Mouse (Mus musculus) cerebellum, adult 2 months (tissue): ENCODE data around the gene Uvrag.

Experiments
- CTCF ChIP-seq: fragments of 200-500 bp; IDR thresholded peaks from 2 replicates; pipeline ENCODE4 v1.5.1; 2011; ENCODE audit warnings: low read depth, mild to moderate bottlenecking, control low read depth, low read length, moderate library complexity, borderline replicate concordance; ENCODE audit not compliant: insufficient read depth
- POLR2A ChIP-seq: fragments of 200-500 bp; IDR thresholded peaks from 2 replicates; pipeline ENCODE4 v1.6.1; 2011; ENCODE audit warnings: low read length, control low read depth, borderline replicate concordance; ENCODE audit not compliant: insufficient read depth

DNA sequence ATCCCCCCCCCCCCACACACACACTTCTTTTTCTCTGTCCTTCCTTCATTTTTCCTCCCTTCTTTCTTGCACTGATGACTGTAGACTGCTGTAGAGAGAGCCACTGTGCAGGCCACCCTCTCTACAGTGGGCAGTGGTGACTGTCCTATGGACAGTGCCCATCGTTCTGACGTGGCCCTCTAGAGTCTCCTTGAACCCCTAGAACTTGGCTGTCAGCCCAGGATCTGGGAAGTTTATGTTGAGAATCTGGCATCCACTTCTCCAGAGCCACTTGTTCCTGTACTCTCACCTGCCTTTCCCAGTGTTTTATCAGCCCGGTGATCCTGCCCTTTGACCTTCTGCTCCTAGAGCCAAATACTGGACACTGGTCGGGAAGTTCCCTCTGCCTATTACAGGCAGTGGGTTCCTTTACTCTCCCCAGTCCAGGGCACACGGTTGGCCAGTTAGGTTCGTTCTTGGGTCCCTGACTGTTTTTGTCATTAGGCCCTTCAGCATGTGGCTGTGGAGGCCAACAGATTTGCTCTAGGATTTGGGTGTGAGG, 266.5 kb downstream of the Uvrag start:
- TF ChIP-seq CTCF (no peak), POLR2A (no peak)
